Mouse (Mus musculus) ES-Bruce4 (cell line): ENCODE results near the gene Kpnb1.

Source experiments
- EP300 ChIP-seq: IDR thresholded peaks from 2 replicates; pipeline ENCODE4 v1.6.1; 2011; ENCODE audit warnings: low read depth, low read length; ENCODE audit not compliant: insufficient read depth
- POLR2A ChIP-seq: IDR thresholded peaks from one replicate; pipeline ENCODE4 v1.8.1; 2011; ENCODE audit warnings: low read length; ENCODE audit not compliant: insufficient read depth

GRCm38 (mm10) chr11:97188643-97188955 lies 918 bp upstream of the Kpnb1 start:
- TF ChIP-seq POLR2A (peak; percentile 9), EP300 (no peak; the same call in 1 of the 2 replicates)
